Mouse (Mus musculus) layer of hippocampus, adult 11-12 months (tissue): ENCODE results near the gene Rab20.
"Not testable (repeated sequence)": the region's sequence is repeated elsewhere in the genome, so short reads cannot be mapped to it uniquely, and the experiment has no call there.

Experiments
- DNase-seq: peaks from one replicate; pipeline ENCODE4 v3.0.0; 2022; ENCODE audit warnings: low spot score

Gene Rab20

GRCm38 (mm10) chr8:11479591-11479990 lies 1.1 kb upstream of the Rab20 start:
- no peak for DNase-seq

GRCm38 (mm10) chr8:11478807-11479527 lies 457 bp upstream of the Rab20 start:
- DNase-seq = no peak

GRCm38 (mm10) chr8:11477178-11477553 lies 1.3 kb downstream of the Rab20 start:
- no peak for DNase-seq

DNA sequence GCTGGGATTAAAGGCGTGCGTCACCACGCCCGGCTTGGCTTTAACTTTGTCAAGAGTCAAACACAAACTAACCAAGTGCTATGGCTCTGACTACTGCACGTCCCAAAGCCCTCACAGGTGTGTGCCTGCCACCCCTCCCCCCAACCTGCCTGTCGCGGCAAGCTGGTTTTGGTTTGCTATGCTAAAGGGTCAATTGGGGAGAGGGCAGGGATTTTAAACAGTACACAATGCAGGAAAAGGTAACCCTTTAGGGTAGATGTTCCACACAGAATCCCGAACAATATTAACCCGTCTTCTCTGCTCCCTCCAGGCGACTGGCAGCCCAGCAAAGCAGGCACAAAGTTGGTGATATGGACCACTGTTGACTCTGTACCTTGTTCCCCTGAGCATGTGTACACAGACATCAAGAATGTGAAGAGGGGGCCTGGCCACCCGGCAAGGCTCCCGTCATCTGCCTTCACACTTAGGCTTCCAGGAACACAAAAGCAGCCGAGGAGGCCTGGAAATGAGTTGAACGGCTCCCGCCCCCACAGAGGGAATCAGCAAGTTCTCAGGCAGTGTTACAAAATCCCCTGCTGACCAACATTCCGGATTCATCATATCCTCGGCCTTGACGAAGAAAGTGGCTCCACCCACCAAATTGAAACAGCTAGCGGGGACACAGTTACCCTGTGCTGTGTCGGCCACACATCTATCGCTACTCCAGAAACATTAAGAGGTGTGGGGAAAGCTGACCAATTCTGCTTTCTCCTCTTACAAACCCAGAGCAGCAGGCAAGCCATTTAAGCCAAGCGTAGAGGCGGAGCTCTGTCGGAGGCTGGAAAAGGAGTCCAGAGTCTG lies 2.0 kb downstream of the Rab20 start:
- no peak for DNase-seq

DNA sequence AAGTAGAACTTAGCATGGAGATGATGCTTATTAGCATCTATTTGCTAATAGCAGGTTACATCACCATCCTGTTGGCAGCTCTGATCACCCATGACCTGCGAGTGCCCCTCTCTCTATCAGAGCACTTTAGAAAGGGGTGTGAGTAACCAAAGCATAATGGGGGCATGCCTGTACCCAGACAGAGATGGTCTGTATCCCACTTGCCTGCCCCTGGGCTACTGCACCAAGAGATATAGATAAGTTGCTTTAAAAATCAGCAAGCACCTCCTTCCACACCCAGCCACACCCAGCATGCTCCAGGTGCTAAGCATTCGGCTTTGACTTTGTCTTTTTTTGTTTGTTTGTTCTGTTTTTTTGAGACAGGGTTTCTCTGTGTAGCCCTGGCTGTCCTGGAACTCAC lies 2.6 kb downstream of the Rab20 start:
- no peak for DNase-seq

GRCm38 (mm10) chr8:11475397-11475796 lies 3.1 kb downstream of the Rab20 start:
- no peak for DNase-seq

DNA sequence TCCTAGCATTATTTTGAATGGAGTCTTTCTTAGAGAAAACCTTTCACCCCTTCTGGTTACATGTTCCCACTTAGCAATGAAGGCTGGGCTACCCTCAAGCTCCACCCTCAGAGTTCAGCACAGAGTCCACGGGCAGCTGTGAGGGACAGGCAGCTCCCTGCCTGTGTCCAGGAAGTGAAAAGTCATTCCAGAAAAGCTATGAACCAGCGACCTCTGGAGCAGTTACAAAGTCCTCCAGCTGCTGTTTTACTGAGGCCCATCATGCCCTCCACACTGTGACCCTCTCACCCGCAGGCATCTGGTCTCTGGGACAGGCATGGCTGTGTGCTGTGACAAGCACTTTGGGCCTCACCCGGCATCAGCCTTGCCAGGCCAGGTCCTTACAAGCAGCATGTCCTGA lies 5.4 kb downstream of the Rab20 start:
- DNase-seq = no peak

DNA sequence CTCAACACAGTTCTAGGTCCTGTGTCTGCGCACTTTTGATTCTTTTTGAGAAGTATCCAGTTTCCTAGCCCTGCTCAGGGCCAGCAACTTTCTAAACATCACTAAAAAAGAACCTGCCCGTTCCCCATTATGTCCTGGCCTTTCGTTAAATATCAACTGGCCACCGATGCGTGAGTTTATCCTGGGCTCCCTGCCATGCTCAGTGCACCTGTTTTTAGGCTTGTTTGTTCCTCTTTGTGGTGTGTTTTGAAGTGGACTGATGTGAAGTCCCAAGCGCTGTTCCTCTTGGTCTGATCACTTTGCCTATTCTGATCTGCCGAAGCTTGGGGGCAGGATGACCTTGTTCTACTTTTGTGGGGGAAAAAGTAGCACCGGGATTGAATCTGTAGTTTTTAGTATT lies 7.2 kb downstream of the Rab20 start:
- no peak for DNase-seq

- no peak for DNase-seq
Measured at GRCm38 (mm10) chr8:11470694-11471093, 7.8 kb downstream of the Rab20 start.

GRCm38 (mm10) chr8:11469095-11469494 lies 9.4 kb downstream of the Rab20 start:
- DNase-seq = no peak

GRCm38 (mm10) chr8:11466528-11466927 lies 12.0 kb downstream of the Rab20 start:
- DNase-seq = not testable (repeated sequence)

- no peak for DNase-seq
Measured at GRCm38 (mm10) chr8:11465619-11466018, 12.9 kb downstream of the Rab20 start.

DNA sequence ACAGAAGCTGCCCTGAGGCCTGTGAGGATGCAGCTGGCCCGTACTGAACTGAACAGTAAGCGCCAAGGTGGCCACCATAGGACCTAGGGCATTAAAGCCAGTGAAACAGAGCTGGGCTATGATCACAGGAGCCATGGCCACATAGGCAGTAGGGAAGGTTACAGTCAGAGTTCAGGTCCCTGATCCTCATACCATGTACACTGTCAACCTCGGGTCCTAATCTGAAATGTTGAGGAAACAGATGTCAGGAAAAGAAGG lies 13.9 kb downstream of the Rab20 start:
- no peak for DNase-seq

- no peak for DNase-seq
Measured at GRCm38 (mm10) chr8:11463889-11464706, 14.4 kb downstream of the Rab20 start.

GRCm38 (mm10) chr8:11463541-11463888 lies 15.0 kb downstream of the Rab20 start:
- DNase-seq = no peak

- no peak for DNase-seq
Measured at GRCm38 (mm10) chr8:11462641-11463040, 15.9 kb downstream of the Rab20 start.

- DNase-seq = no peak
Measured at GRCm38 (mm10) chr8:11461847-11462246, 16.7 kb downstream of the Rab20 start.

DNA sequence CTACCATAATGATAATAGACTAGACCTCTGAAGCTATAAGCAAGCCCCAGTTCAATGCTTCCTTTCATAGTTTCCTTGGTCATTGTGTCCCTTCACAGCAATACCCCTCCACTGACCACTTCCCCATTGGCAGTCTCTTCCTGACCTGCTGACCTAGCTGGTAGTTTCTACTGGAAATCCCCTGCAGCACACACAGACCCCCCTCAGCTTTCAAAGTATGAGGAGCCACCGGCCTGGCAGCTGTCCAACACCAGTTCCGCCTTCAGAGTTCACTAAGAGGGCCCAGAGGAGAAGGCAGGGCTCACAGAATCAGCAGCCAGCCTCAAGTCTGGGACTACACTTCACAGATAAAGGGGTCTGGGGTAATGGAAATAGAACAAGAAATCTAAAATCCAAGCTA lies 17.6 kb downstream of the Rab20 start:
- peak; percentile 55 for DNase-seq

GRCm38 (mm10) chr8:11459016-11459415 lies 19.5 kb downstream of the Rab20 start:
- no peak for DNase-seq

DNA sequence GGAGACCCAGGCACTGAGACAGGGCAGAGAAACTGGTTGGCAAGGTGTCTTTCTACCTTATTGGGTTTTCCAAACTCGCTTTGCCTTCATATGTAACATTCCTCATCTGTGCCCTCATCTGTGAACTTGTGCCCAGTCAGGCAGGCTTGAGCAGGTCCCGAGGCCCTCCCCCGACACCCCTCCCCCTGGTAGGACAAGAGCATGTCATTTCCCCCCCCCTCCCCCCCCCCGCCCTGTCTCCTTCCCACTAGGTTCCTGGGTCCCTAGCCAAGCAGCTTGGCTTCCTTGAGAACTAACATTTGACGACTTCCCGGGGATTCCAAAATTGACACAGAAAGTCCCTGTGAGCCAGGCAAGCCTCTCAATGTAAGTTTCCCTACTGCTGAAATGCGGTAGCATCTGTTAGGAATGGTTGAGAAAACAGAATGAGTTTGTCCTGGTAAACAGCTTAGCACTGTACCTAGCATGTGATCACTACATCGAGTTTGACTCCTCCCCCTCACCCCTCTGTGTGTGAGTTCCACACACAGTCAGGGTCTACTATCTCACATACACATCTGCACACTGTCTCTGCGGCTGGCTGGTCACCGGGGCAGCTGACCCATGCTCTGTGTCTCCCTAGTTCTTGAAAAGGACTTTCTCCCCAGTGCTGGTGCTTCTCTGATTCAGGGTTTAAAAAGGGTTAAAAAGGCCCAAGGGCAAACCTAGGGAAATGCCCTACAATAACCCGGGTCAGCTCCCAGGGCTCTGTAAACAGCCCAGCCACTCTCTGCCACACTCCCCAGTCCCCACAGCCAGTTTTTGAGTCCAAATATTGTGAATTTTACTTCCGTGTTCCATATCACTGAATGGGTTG lies 20.3 kb downstream of the Rab20 start:
- DNase-seq = no peak

DNA sequence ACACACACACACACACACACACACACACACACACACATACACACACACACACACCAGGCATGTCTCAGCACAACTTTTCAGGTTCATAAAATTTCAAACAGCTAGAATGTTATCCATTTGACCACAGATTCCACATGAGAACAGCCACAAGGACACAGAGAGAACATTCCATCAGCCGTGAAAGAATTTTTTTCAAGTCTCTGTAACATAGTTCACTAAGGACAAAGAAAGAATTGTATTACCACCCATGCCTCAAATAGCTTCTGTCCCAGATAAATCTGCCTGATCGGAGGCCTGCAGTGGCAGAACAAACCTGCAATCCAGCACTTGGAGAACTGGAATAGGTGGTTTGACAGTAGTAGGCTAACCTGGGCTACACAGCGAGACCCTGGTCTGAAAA lies 21.2 kb downstream of the Rab20 start:
- no peak for DNase-seq

GRCm38 (mm10) chr8:11454228-11454627 lies 24.3 kb downstream of the Rab20 start:
- no peak for DNase-seq
